Mouse (Mus musculus) c-Kit-negative CD71-positive TER-119-positive erythroid progenitor cells, embryonic 14.5 days (primary cell): ENCODE results near the gene Tcl1b3.

Experiments used
- DNase-seq: peaks from one replicate; pipeline ENCODE4 v3.0.0-alpha.2; 2013; ENCODE audit warnings: low read depth, low spot score

Tcl1b3 gene

DNA sequence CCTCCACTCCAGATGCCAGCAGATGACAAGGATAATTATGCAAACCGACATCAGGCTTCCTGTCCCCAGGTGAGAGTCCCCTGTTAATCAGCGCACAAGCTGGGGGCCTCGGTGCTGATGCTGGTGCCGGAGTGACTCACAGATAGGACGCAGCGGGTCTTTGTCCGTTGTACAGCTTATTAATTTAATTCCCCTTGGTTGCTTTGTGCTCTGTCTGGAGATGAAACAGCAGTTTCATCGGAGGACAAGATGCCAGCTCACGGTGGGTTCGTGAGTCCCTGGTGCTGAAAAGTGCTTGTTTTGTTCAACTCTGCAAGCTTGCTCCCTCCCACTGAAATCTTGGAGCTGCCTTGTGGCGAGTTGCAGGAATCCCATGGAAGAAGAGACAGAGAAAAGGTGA, 43.5 kb downstream of the Tcl1b3 start:
- DNase-seq, result no peak

GRCm38 (mm10) chr12:105235091-105235490, 44.2 kb downstream of the Tcl1b3 start:
- DNase-seq, result no peak

- DNase-seq, result no peak
Measured at GRCm38 (mm10) chr12:105239060-105239459, 48.2 kb downstream of the Tcl1b3 start.
